Mouse (Mus musculus) neural tube, embryonic 15.5 days (tissue): ENCODE measurements around the gene Ppard. TPM values are rescaled to one million over a fixed set of nuclear protein-coding genes. Genes with fewer than 3 reads are reported as not detected.
"Not testable (repeated sequence)": the region's sequence is repeated elsewhere in the genome, so short reads cannot be mapped to it uniquely, and the experiment has no call there.

Experiments used
- ATAC-seq: fragments of 200-750 bp; cut with Nextera tagmentation; 2 replicates; pipeline ENCODE4 v1.8.0; 2017; ENCODE audit warnings: mild to moderate bottlenecking, moderate TSS enrichment, moderate library complexity; ENCODE audit not compliant: low FRiP score
- H3K27ac ChIP-seq: fragments of 300-500 bp; sonication (generic); replicated peaks from 2 replicates; pipeline ENCODE4 v1.5.1; 2015; ENCODE audit warnings: mild to moderate bottlenecking, inconsistent platforms
- H3K27me3 ChIP-seq: fragments of 300-500 bp; sonication (generic); replicated peaks from 2 replicates; pipeline ENCODE4 v1.6.1; 2015; ENCODE audit warnings: inconsistent platforms
- H3K36me3 ChIP-seq: fragments of 300-500 bp; sonication (generic); 2 replicates; pipeline ENCODE4 v1.6.1; 2015; ENCODE audit warnings: inconsistent platforms
- H3K4me1 ChIP-seq: fragments of 300-500 bp; sonication (generic); 2 replicates; pipeline ENCODE4 v1.6.1; 2015; ENCODE audit warnings: inconsistent platforms
- H3K4me2 ChIP-seq: fragments of 300-500 bp; sonication (generic); 2 replicates; pipeline ENCODE4 v1.6.1; 2015; ENCODE audit warnings: inconsistent platforms, mild to moderate bottlenecking, moderate library complexity
- H3K4me3 ChIP-seq: fragments of 300-500 bp; sonication (generic); replicated peaks from 2 replicates; pipeline ENCODE4 v1.5.1; 2015; ENCODE audit warnings: mild to moderate bottlenecking, inconsistent platforms
- H3K9ac ChIP-seq: fragments of 300-500 bp; sonication (generic); replicated peaks from 2 replicates; pipeline ENCODE4 v1.6.1; 2015; ENCODE audit warnings: mild to moderate bottlenecking, inconsistent platforms
- H3K9me3 ChIP-seq: fragments of 300-500 bp; sonication (generic); replicated peaks from 2 replicates; pipeline ENCODE4 v1.6.1; 2016; ENCODE audit warnings: inconsistent platforms
- WGBS: fragments of 180-500 bp; shearing (Covaris S2); methylation state at CpG from one replicate; pipeline ENCODE4 v1.1.7; 2015; ENCODE audit warnings: mixed read lengths; 5-methylcytosine and 5-hydroxymethylcytosine counted together
- polyA plus RNA-seq: library from polyadenylated mRNA; unstranded; fragments of >200 nt; fragmentation: Nextera tagmentation; extraction: Ambion mirVana; gene quantifications from 2 replicates; pipeline ENCODE4 v1.2.1, GENCODE M21; 2015

The Ppard gene
- polyA plus RNA-seq, 1 experiment from 2014 or later, result 1.3 TPM

GRCm38 (mm10) chr17:28311366-28312132 lies 79.0 kb downstream of the Ppard start:
- Histone ChIP-seq H3K9me3 (no peaks in the 10 kb centered on the region), H3K4me3 (no peak overlapping the region), H3K27ac (no peak overlapping the region), H3K36me3 (no peaks in the 10 kb centered on the region; the same call in 1 of the 2 replicates), H3K4me2 (no peak overlapping the region), H3K4me1 (peaks cover 35% of the 10 kb centered on the region), H3K27me3 (no peaks in the 10 kb centered on the region), H3K9ac (no peak overlapping the region)
- ATAC-seq, result no peak
- 82% methylated on average over 5 of the region's 5 CpGs for WGBS

GRCm38 (mm10) chr17:28312232-28313211 lies 80.0 kb downstream of the Ppard start:
- H3K27ac ChIP-seq, result peak overlapping the region; percentile 87
- peak overlapping the region; percentile 74 for H3K4me3 ChIP-seq
- no peaks in the 10 kb centered on the region for H3K27me3 ChIP-seq
- WGBS, result 31% methylated on average over 17 of the region's 17 CpGs
- peak; percentile 15 for ATAC-seq
- H3K9ac ChIP-seq, result peak overlapping the region; percentile 38; the same call in 1 of the 2 replicates
- H3K9me3 ChIP-seq, result no peaks in the 10 kb centered on the region
- peak overlapping the region; percentile 69 for H3K4me2 ChIP-seq
- peaks cover 35% of the 10 kb centered on the region for H3K4me1 ChIP-seq
- H3K36me3 ChIP-seq, result peaks cover 7% of the 10 kb centered on the region

- H3K36me3 ChIP-seq, result peaks cover 12% of the 10 kb centered on the region
- H3K4me2 ChIP-seq, result peak within 1 kb of the TSS; percentile 69
- peak within 1 kb of the TSS; percentile 74 for H3K4me3 ChIP-seq
- WGBS, result under 1% methylated on average over 69 of the region's 69 CpGs
- ATAC-seq, result peak; percentile 99
- H3K9me3 ChIP-seq, result no peaks in the 10 kb centered on the region
- peak within 1 kb of the TSS; percentile 87 for H3K27ac ChIP-seq
- no peaks in the 10 kb centered on the region for H3K27me3 ChIP-seq
- H3K4me1 ChIP-seq, result peaks cover 35% of the 10 kb centered on the region
- peak within 1 kb of the TSS; percentile 81 for H3K9ac ChIP-seq
Observed at GRCm38 (mm10) chr17:28313212-28313879, 80.8 kb downstream of the Ppard start, which contains the start of gene Fance. TSS of gene Fance (plus strand) at chr17:28313519.

- Histone ChIP-seq H3K4me1 (peaks cover 32% of the 10 kb centered on the region), H3K9me3 (no peaks in the 10 kb centered on the region), H3K36me3 (peaks cover 14% of the 10 kb centered on the region), H3K4me3 (peak overlapping the region; percentile 74), H3K27ac (peak overlapping the region; percentile 87), H3K27me3 (no peaks in the 10 kb centered on the region), H3K9ac (peak overlapping the region; percentile 81), H3K4me2 (peak overlapping the region; percentile 69)
- ATAC-seq, result peak; percentile 43
- WGBS, result 2% methylated on average over 11 of the region's 11 CpGs
Observed at GRCm38 (mm10) chr17:28313880-28314225, 81.4 kb downstream of the Ppard start.

- no peak overlapping the region for H3K27ac ChIP-seq
- no peak overlapping the region for H3K4me3 ChIP-seq
- H3K36me3 ChIP-seq, result peaks cover 19% of the 10 kb centered on the region
- no peak overlapping the region for H3K9ac ChIP-seq
- no peaks in the 10 kb centered on the region for H3K27me3 ChIP-seq
- 86% methylated on average over 20 of the region's 20 CpGs for WGBS
- H3K9me3 ChIP-seq, result no peaks in the 10 kb centered on the region
- H3K4me1 ChIP-seq, result peaks cover 32% of the 10 kb centered on the region
- H3K4me2 ChIP-seq, result no peak overlapping the region
- ATAC-seq, result no peak
Observed at GRCm38 (mm10) chr17:28315611-28316160, 83.2 kb downstream of the Ppard start.

GRCm38 (mm10) chr17:28316476-28316875 lies 84.0 kb downstream of the Ppard start:
- H3K4me2 ChIP-seq, result no peak overlapping the region
- H3K9ac ChIP-seq, result no peak overlapping the region
- peaks cover 32% of the 10 kb centered on the region for H3K4me1 ChIP-seq
- H3K27me3 ChIP-seq, result no peaks in the 10 kb centered on the region
- H3K9me3 ChIP-seq, result no peaks in the 10 kb centered on the region
- ATAC-seq, result no peak
- no peak overlapping the region for H3K27ac ChIP-seq
- no peak overlapping the region for H3K4me3 ChIP-seq
- 91% methylated on average over 9 of the region's 9 CpGs for WGBS
- H3K36me3 ChIP-seq, result peaks cover 19% of the 10 kb centered on the region

GRCm38 (mm10) chr17:28317091-28317490 lies 84.6 kb downstream of the Ppard start:
- Histone ChIP-seq H3K36me3 (peaks cover 19% of the 10 kb centered on the region), H3K27me3 (no peaks in the 10 kb centered on the region), H3K4me3 (no peak overlapping the region), H3K9me3 (no peaks in the 10 kb centered on the region), H3K4me2 (no peak overlapping the region), H3K9ac (no peak overlapping the region), H3K27ac (no peak overlapping the region), H3K4me1 (peaks cover 32% of the 10 kb centered on the region)
- ATAC-seq, result no peak
- 61% methylated on average over 8 of the region's 8 CpGs for WGBS

GRCm38 (mm10) chr17:28317725-28318124 lies 85.2 kb downstream of the Ppard start:
- peaks cover 19% of the 10 kb centered on the region for H3K36me3 ChIP-seq
- H3K4me3 ChIP-seq, result no peak overlapping the region
- H3K4me2 ChIP-seq, result no peak overlapping the region
- H3K4me1 ChIP-seq, result peaks cover 28% of the 10 kb centered on the region
- H3K27me3 ChIP-seq, result no peaks in the 10 kb centered on the region
- no peaks in the 10 kb centered on the region for H3K9me3 ChIP-seq
- ATAC-seq, result no peak
- no peak overlapping the region for H3K9ac ChIP-seq
- WGBS, result 92% methylated on average over 9 of the region's 9 CpGs
- H3K27ac ChIP-seq, result no peak overlapping the region

GRCm38 (mm10) chr17:28321700-28322099 lies 89.2 kb downstream of the Ppard start:
- peaks cover 19% of the 10 kb centered on the region for H3K36me3 ChIP-seq
- WGBS, result 96% methylated on average over 4 of the region's 4 CpGs
- no peak overlapping the region for H3K9ac ChIP-seq
- H3K4me2 ChIP-seq, result no peak overlapping the region
- H3K27ac ChIP-seq, result no peak overlapping the region
- no peaks in the 10 kb centered on the region for H3K27me3 ChIP-seq
- ATAC-seq, result no peak
- no peaks in the 10 kb centered on the region for H3K4me1 ChIP-seq
- no peak overlapping the region for H3K4me3 ChIP-seq
- H3K9me3 ChIP-seq, result no peaks in the 10 kb centered on the region

GRCm38 (mm10) chr17:28323786-28324185 lies 91.3 kb downstream of the Ppard start:
- peaks cover 6% of the 10 kb centered on the region for H3K36me3 ChIP-seq
- no peak for ATAC-seq
- WGBS, result 94% methylated on average over 8 of the region's 8 CpGs
- H3K27ac ChIP-seq, result no peak overlapping the region
- H3K4me3 ChIP-seq, result no peak overlapping the region
- H3K9me3 ChIP-seq, result no peaks in the 10 kb centered on the region
- no peaks in the 10 kb centered on the region for H3K27me3 ChIP-seq
- no peak overlapping the region for H3K9ac ChIP-seq
- no peak overlapping the region for H3K4me2 ChIP-seq
- peaks cover 10% of the 10 kb centered on the region for H3K4me1 ChIP-seq

- H3K4me1 ChIP-seq, result peaks cover 14% of the 10 kb centered on the region
- WGBS, result 91% methylated on average over 7 of the region's 7 CpGs
- H3K4me3 ChIP-seq, H3K9ac ChIP-seq, H3K36me3 ChIP-seq, H3K4me2 ChIP-seq, ATAC-seq, H3K27me3 ChIP-seq, H3K9me3 ChIP-seq, H3K27ac ChIP-seq: not testable (repeated sequence)
Observed at GRCm38 (mm10) chr17:28324416-28324815, 91.9 kb downstream of the Ppard start.
